Mouse (Mus musculus): ENCODE results near the gene 3300002I08Rik. TPM values are rescaled to one million over a fixed set of nuclear protein-coding genes. Genes with fewer than 3 reads are reported as not detected.

Gene 3300002I08Rik
- polyA plus RNA-seq (2017; shearing (Covaris generic)), result 0.68 TPM

GRCm38 (mm10) chr2:150362113-150362877, at the start of gene 3300002I08Rik:
3300002I08Rik (minus strand) TSS chr2:150362765.

GRCm38 (mm10) chr2:150323402-150323801, 39.2 kb downstream of the 3300002I08Rik start, which contains the start of gene Gm10130:
Gm10130 (plus strand) TSS chr2:150323702.

Other genes with a start within 250 kb of the 3300002I08Rik start
- gene Zfp120, start 226.1 kb downstream of the 3300002I08Rik start, polyA plus RNA-seq (2017; shearing (Covaris generic)), result 15.8 TPM
- not detected for gene Gm10770, start 183.1 kb downstream of the 3300002I08Rik start, polyA plus RNA-seq (2017; shearing (Covaris generic))
- gene Gm14139, start 181.0 kb downstream of the 3300002I08Rik start, polyA plus RNA-seq (2017; shearing (Covaris generic)), result not detected
- 0.68 TPM for gene Zfp937, start 144.7 kb downstream of the 3300002I08Rik start, polyA plus RNA-seq (2017; shearing (Covaris generic))
- 4.4 TPM for gene Gm21994, start 107.2 kb downstream of the 3300002I08Rik start, polyA plus RNA-seq (2017; shearing (Covaris generic))
- gene Gm14124, start 105.2 kb downstream of the 3300002I08Rik start, polyA plus RNA-seq (2017; shearing (Covaris generic)), result not detected
- gene Gm10130, start 39.1 kb downstream of the 3300002I08Rik start, polyA plus RNA-seq (2017; shearing (Covaris generic)), result 1.8 TPM
- 4.7 TPM for gene Zfp442, start 88.7 kb upstream of the 3300002I08Rik start, polyA plus RNA-seq (2017; shearing (Covaris generic))
- gene Zfp345, start 122.3 kb upstream of the 3300002I08Rik start, polyA plus RNA-seq (2017; shearing (Covaris generic)), result 0.13 TPM
- 153 TPM for gene Cst7, start 207.7 kb upstream of the 3300002I08Rik start, polyA plus RNA-seq (2017; shearing (Covaris generic))
- gene Apmap, start 245.8 kb upstream of the 3300002I08Rik start, polyA plus RNA-seq (2017; shearing (Covaris generic)), result 31.5 TPM